In the genomic region with DNA sequence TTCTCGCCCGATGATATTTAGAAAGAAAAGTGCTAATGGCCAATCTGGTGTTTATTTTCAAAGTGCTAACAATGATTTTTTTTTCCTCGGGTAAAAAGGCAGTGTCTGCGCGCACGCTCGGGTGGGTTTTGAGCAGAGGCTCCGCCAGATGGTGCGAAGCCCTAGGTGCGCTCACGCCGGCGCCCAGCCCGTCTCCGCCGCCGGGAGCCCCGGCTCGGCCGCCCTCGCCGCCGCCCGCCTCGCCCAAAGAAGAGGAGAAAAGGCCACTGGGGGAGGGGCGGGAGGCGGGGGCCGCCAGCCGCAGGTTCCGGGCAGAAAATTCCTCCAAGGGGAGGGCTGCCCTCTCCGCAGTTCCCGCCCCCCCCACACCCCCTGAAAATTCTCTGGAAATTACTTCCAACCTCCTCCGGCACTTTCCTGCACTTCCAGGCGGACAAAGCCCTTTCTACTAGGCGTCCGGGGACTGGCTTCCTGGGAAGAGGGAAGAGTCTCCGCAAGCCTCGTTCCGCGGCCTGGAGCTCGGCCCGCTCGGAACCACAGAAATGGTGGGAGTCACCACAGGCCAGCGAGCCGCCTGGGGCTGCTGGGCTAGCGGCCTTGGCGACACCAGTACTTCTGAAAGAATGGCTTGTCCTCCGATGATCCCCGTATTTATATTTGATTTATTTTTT, we compare ENCODE assay signal across 8 mouse cellular contexts. TPM values are rescaled to one million over a fixed set of nuclear protein-coding genes. Genes with fewer than 3 reads are reported as not detected.
DNase-seq lines count a peak whose midpoint lies in the region; ATAC-seq lines count a peak whose summit lies in the region.

No protein-coding gene starts in this region.

- H3K9me3 ChIP-seq in heart, embryonic 15.5 days (replicated peaks): no peaks in the 10 kb centered on the region
- no peaks in the 10 kb centered on the region for H3K9me3 ChIP-seq in limb, embryonic 15.5 days

- H3K4me1 ChIP-seq in heart, embryonic 15.5 days (replicated peaks): peaks cover 45% of the 10 kb centered on the region
- H3K4me1 ChIP-seq in limb, embryonic 15.5 days: peaks cover 41% of the 10 kb centered on the region

- peak; percentile 58 for DNase-seq in gastrocnemius, postnatal 10 days
- no peak for DNase-seq in gastrocnemius, adult 8-10 months (ENCODE audit: low spot score in 2 of 2)
- DNase-seq in embryo, embryonic 10.5 days (ENCODE audit: low spot score): peak; percentile 71
- peak; percentile 53 for DNase-seq in yolk sac, embryonic 10.5 days (ENCODE audit: low spot score)
- DNase-seq in frontal cortex, adult 2 months (ENCODE audit: extremely low spot score in 1 of 2, low spot score in 1 of 2): no peak
- DNase-seq in cerebellum, postnatal 4 days (ENCODE audit: low spot score in 2 of 2): no peak

- peaks cover 87% of the 10 kb centered on the region for H3K27me3 ChIP-seq in heart, embryonic 15.5 days
- peaks cover 51% of the 10 kb centered on the region for H3K27me3 ChIP-seq in limb, embryonic 15.5 days

- 0 out of 2 replicates have a peak overlapping the region, but pooled peaks have one; percentile 27 for H3K27ac ChIP-seq in heart, embryonic 15.5 days
- H3K27ac ChIP-seq in limb, embryonic 15.5 days: peak overlapping the region; percentile 76

- H3K9ac ChIP-seq in heart, embryonic 15.5 days: peak overlapping the region; percentile 44
- peak overlapping the region; percentile 52 for H3K9ac ChIP-seq in limb, embryonic 15.5 days

- no peak for ATAC-seq in heart, embryonic 15.5 days (replicated peaks; ENCODE audit: insufficient number of reproducible peaks, insufficient read depth, low FRiP score, low read depth)
- ATAC-seq in limb, embryonic 15.5 days (ENCODE audit: insufficient number of reproducible peaks, low FRiP score, low TSS enrichment, low read depth): no peak

- H3K4me2 ChIP-seq in heart, embryonic 15.5 days: peak overlapping the region; percentile 71
- peak overlapping the region; percentile 86 for H3K4me2 ChIP-seq in limb, embryonic 15.5 days

- H3K4me3 ChIP-seq in heart, embryonic 15.5 days: peak overlapping the region; percentile 46
- peak overlapping the region; percentile 69 for H3K4me3 ChIP-seq in limb, embryonic 15.5 days

- under 1% methylated on average over 47 of the region's 49 CpGs for WGBS in heart, embryonic 15.5 days
- 1% methylated on average over 49 of the region's 49 CpGs for WGBS in limb, embryonic 15.5 days

- H3K36me3 ChIP-seq in heart, embryonic 15.5 days: no peaks in the 10 kb centered on the region
- H3K36me3 ChIP-seq in limb, embryonic 15.5 days: no peaks in the 10 kb centered on the region

RNA-seq across cellular contexts. Expression of a gene that starts 4.0 kb away (rescaled TPM):
- 10 to 100 TPM; 16.0 to 27.5 TPM for total RNA-seq in gastrocnemius, postnatal 10 days (2021)
- 1 to 10 TPM; 5.8 to 8.5 (median 7.1) TPM for total RNA-seq in gastrocnemius, adult 8-10 months (2022)
- 1.2 and 1.3 TPM in 2 replicates for polyA plus RNA-seq in heart, embryonic 15.5 days (2015; fragmentation: Nextera tagmentation; extraction: Ambion mirVana)
- 4.7 and 8.1 TPM in 2 replicates for polyA plus RNA-seq in limb, embryonic 15.5 days (2015; fragmentation: Nextera tagmentation; extraction: Ambion mirVana)
- 1.1 TPM in 2 replicates for polyA plus RNA-seq in frontal cortex, adult 2 months (2012; rRNA removed)

Comparison
In these comparisons a context has a peak if more than half of its experiments do, and no peak if none do; other contexts are left out.
1. DNase-seq: peak in gastrocnemius, postnatal 10 days (single experiment), embryo, embryonic 10.5 days (single experiment) and yolk sac, embryonic 10.5 days (single experiment); none in gastrocnemius, adult 8-10 months (0 of 2), frontal cortex, adult 2 months (0 of 2) and cerebellum, postnatal 4 days (0 of 2).